Mouse (Mus musculus) gastrocnemius, postnatal 4 days (tissue): Measurements from ENCODE around the gene Itsn1. TPM values are rescaled to one million over a fixed set of nuclear protein-coding genes. Genes with fewer than 3 reads are reported as not detected.

Source experiments
- DNase-seq, 2 experiments: peaks; one replicate each; pipeline ENCODE4 v3.0.0; 2021 to 2022; ENCODE audit warnings: low spot score in 2 of 2, mixed read lengths in 2 of 2
- total RNA-seq, 2 experiments: library from RNA; stranded (reverse); gene quantifications; 2 replicates each; pipeline ENCODE4 v1.2.3; 2021

Itsn1 gene
- total RNA-seq, 2 experiments from 2014 or later = 80.4 to 82.9 TPM

- no peak for DNase-seq
These were observed 36.7 kb downstream of the Itsn1 start for GRCm38 (mm10) chr16:91765816-91766210.

- no peak for DNase-seq
These were observed 38.2 kb downstream of the Itsn1 start for GRCm38 (mm10) chr16:91767165-91767701.

- peak in 1 of 2 experiments; percentile 50 for DNase-seq
These were observed 39.5 kb downstream of the Itsn1 start for GRCm38 (mm10) chr16:91768586-91768985.

- no peak for DNase-seq
These were observed 40.8 kb downstream of the Itsn1 start for GRCm38 (mm10) chr16:91769911-91770310.

- no peak for DNase-seq
These were observed 41.6 kb downstream of the Itsn1 start for GRCm38 (mm10) chr16:91770662-91771061.

- DNase-seq = no peak
These were observed 42.3 kb downstream of the Itsn1 start for GRCm38 (mm10) chr16:91771334-91771733.

- no peak for DNase-seq
These were observed 43.5 kb downstream of the Itsn1 start for GRCm38 (mm10) chr16:91772586-91772985.

GRCm38 (mm10) chr16:91779576-91779975 is 50.5 kb downstream of the Itsn1 start:
- no peak for DNase-seq

- no peak for DNase-seq
These were observed 51.1 kb downstream of the Itsn1 start for GRCm38 (mm10) chr16:91780151-91780550.

- DNase-seq = no peak
These were observed 51.7 kb downstream of the Itsn1 start for GRCm38 (mm10) chr16:91780826-91781225.

GRCm38 (mm10) chr16:91783191-91783590 is 54.1 kb downstream of the Itsn1 start:
- DNase-seq = no peak

- no peak for DNase-seq
These were observed 55.2 kb downstream of the Itsn1 start for GRCm38 (mm10) chr16:91784298-91784697.

GRCm38 (mm10) chr16:91786425-91786824 is 57.3 kb downstream of the Itsn1 start:
- peak in 1 of 2 experiments; percentile 37 for DNase-seq

- no peak for DNase-seq
These were observed 60.6 kb downstream of the Itsn1 start for GRCm38 (mm10) chr16:91789728-91790127.

GRCm38 (mm10) chr16:91792477-91793196 is 63.6 kb downstream of the Itsn1 start:
- DNase-seq = no peak

GRCm38 (mm10) chr16:91793507-91794278 is 64.6 kb downstream of the Itsn1 start:
- DNase-seq = no peak

GRCm38 (mm10) chr16:91794306-91794705 is 65.2 kb downstream of the Itsn1 start:
- DNase-seq = no peak

- DNase-seq = no peak
These were observed 66.0 kb downstream of the Itsn1 start for GRCm38 (mm10) chr16:91795044-91795443.

- DNase-seq = no peak
These were observed 66.5 kb downstream of the Itsn1 start for GRCm38 (mm10) chr16:91795606-91796005.

GRCm38 (mm10) chr16:91801426-91801825 is 72.3 kb downstream of the Itsn1 start:
- DNase-seq = no peak

- DNase-seq = no peak
These were observed 73.5 kb downstream of the Itsn1 start for GRCm38 (mm10) chr16:91802461-91803062.

GRCm38 (mm10) chr16:91804418-91804817 is 75.3 kb downstream of the Itsn1 start:
- no peak for DNase-seq
